Mouse (Mus musculus): ENCODE data around the gene Gm11020. TPM values are rescaled to one million over a fixed set of nuclear protein-coding genes. Genes with fewer than 3 reads are reported as not detected.

The Gm11020 gene
- polyA plus RNA-seq, 1 experiment from 2014 or later: not detected

Other genes starting within 250 kb of the Gm11020 start
- 16.2 and 20.6 TPM in 2 replicates for gene Cdh5, start 219.9 kb upstream of the Gm11020 start, polyA plus RNA-seq (2016; fragmentation: Nextera tagmentation; extraction: Ambion mirVana)
- gene Bean1, start 151.1 kb upstream of the Gm11020 start, polyA plus RNA-seq (2016; fragmentation: Nextera tagmentation; extraction: Ambion mirVana): 2.2 and 2.6 TPM in 2 replicates
- gene Tk2, start 73.0 kb upstream of the Gm11020 start, polyA plus RNA-seq (2016; fragmentation: Nextera tagmentation; extraction: Ambion mirVana): 37.8 and 38.4 TPM in 2 replicates
- gene Cklf, start 70.7 kb upstream of the Gm11020 start, polyA plus RNA-seq (2016; fragmentation: Nextera tagmentation; extraction: Ambion mirVana): 40.7 and 48.2 TPM in 2 replicates
- gene Cmtm2a, start 28.4 kb upstream of the Gm11020 start, polyA plus RNA-seq (2016; fragmentation: Nextera tagmentation; extraction: Ambion mirVana): not detected in 2 replicates
- gene Gm45711, start 11.5 kb upstream of the Gm11020 start, polyA plus RNA-seq (2016; fragmentation: Nextera tagmentation; extraction: Ambion mirVana): not detected in 2 replicates
- gene Cmtm1, start 11.4 kb upstream of the Gm11020 start, polyA plus RNA-seq (2016; fragmentation: Nextera tagmentation; extraction: Ambion mirVana): not detected in 2 replicates
- gene Cmtm2b, start 663 bp downstream of the Gm11020 start, polyA plus RNA-seq (2016; fragmentation: Nextera tagmentation; extraction: Ambion mirVana): not detected in 2 replicates
- 84.4 and 92.5 TPM in 2 replicates for gene Cmtm3, start 17.8 kb downstream of the Gm11020 start, polyA plus RNA-seq (2016; fragmentation: Nextera tagmentation; extraction: Ambion mirVana)
- 2.3 and 2.4 TPM in 2 replicates for gene Cmtm4, start 74.2 kb downstream of the Gm11020 start, polyA plus RNA-seq (2016; fragmentation: Nextera tagmentation; extraction: Ambion mirVana)
- gene Dync1li2, start 121.5 kb downstream of the Gm11020 start, polyA plus RNA-seq (2016; fragmentation: Nextera tagmentation; extraction: Ambion mirVana): 131 and 135 TPM in 2 replicates
- gene Terb1, start 188.3 kb downstream of the Gm11020 start, polyA plus RNA-seq (2016; fragmentation: Nextera tagmentation; extraction: Ambion mirVana): 0.22 and 0.34 TPM in 2 replicates
- 114 and 130 TPM in 2 replicates for gene Nae1, start 213.1 kb downstream of the Gm11020 start, polyA plus RNA-seq (2016; fragmentation: Nextera tagmentation; extraction: Ambion mirVana)
- gene Car7, start 213.1 kb downstream of the Gm11020 start, polyA plus RNA-seq (2016; fragmentation: Nextera tagmentation; extraction: Ambion mirVana): 1.2 and 1.5 TPM in 2 replicates

Measured in hindbrain, embryonic 12.5 days (tissue).